Mouse (Mus musculus) embryonic facial prominence, embryonic 11.5 days (tissue): ENCODE data around the gene Zfpl1. TPM values are rescaled to one million over a fixed set of nuclear protein-coding genes. Genes with fewer than 3 reads are reported as not detected.

Source experiments
- ATAC-seq: fragments of 200-750 bp; cut with Nextera tagmentation; replicated peaks from 2 replicates; pipeline ENCODE4 v1.8.0; 2017; ENCODE audit warnings: low read depth; ENCODE audit not compliant: insufficient number of reproducible peaks, low FRiP score, low TSS enrichment
- DNase-seq: peaks from one replicate; pipeline ENCODE4 v3.0.0-alpha.2; 2015; ENCODE audit warnings: low spot score
- H3K27ac ChIP-seq: fragments of 300-500 bp; sonication (generic); replicated peaks from 2 replicates; pipeline ENCODE4 v1.5.1; 2014; ENCODE audit warnings: mild to moderate bottlenecking, low read depth, low read length, control low read depth
- H3K27me3 ChIP-seq: fragments of 300-500 bp; sonication (generic); 2 replicates; pipeline ENCODE4 v1.6.1; 2014; ENCODE audit warnings: mild to moderate bottlenecking, low read length, moderate library complexity, mixed read lengths; ENCODE audit not compliant: control insufficient read depth, insufficient read depth
- H3K36me3 ChIP-seq: fragments of 300-500 bp; sonication (generic); replicated peaks from 2 replicates; pipeline ENCODE4 v1.6.1; 2014; ENCODE audit warnings: low read depth, mild to moderate bottlenecking, low read length, moderate library complexity, mixed read lengths; ENCODE audit not compliant: control insufficient read depth, insufficient read depth
- H3K4me1 ChIP-seq: fragments of 300-500 bp; sonication (generic); 2 replicates; pipeline ENCODE4 v1.6.1; 2014; ENCODE audit warnings: low read length, mixed read lengths; ENCODE audit not compliant: control insufficient read depth, insufficient read depth
- H3K4me2 ChIP-seq: fragments of 300-500 bp; sonication (generic); 2 replicates; pipeline ENCODE4 v1.6.1; 2014; ENCODE audit warnings: low read depth, mild to moderate bottlenecking, control low read depth, low read length, moderate library complexity
- H3K4me3 ChIP-seq: fragments of 300-500 bp; sonication (generic); 2 replicates; pipeline ENCODE4 v1.5.1; 2014; ENCODE audit warnings: low read depth, low read length, control low read depth
- H3K9ac ChIP-seq: fragments of 300-500 bp; sonication (generic); replicated peaks from 2 replicates; pipeline ENCODE4 v1.6.1; 2014; ENCODE audit warnings: mild to moderate bottlenecking, control low read depth, low read length
- H3K9me3 ChIP-seq: fragments of 300-500 bp; sonication (generic); replicated peaks from 2 replicates; pipeline ENCODE4 v1.6.1; 2016; ENCODE audit warnings: mild to moderate bottlenecking, low read length, inconsistent platforms, mixed read lengths; ENCODE audit not compliant: control insufficient read depth
- WGBS: fragments of 180-500 bp; shearing (Covaris S2); extraction: QIAGEN DNeasy Blood & Tissue Kit; methylation state at CpG from one replicate; pipeline ENCODE4 v1.1.7; 2014; 5-methylcytosine and 5-hydroxymethylcytosine counted together
- polyA plus RNA-seq: library from polyadenylated mRNA; unstranded; fragments of >200 nt; fragmentation: Nextera tagmentation; extraction: Ambion mirVana; gene quantifications from 2 replicates; pipeline ENCODE4 v1.2.1, GENCODE M21; 2014

Gene Zfpl1
- polyA plus RNA-seq, 1 experiment from 2014 or later: 60.7 TPM

GRCm38 (mm10) chr19:6061641-6062302, 23.0 kb downstream of the Zfpl1 start:
- Histone ChIP-seq H3K27me3 (no peaks in the 10 kb centered on the region), H3K9ac (peak overlapping the region; percentile 92), H3K4me2 (peak overlapping the region; percentile 95), H3K36me3 (no peaks in the 10 kb centered on the region; the same call in 1 of the 2 replicates), H3K4me3 (peak overlapping the region; percentile 89), H3K4me1 (peaks cover 7% of the 10 kb centered on the region), H3K9me3 (no peaks in the 10 kb centered on the region), H3K27ac (peak overlapping the region; percentile 93)
- DNase-seq (peak; percentile 39), ATAC-seq (no peak)
- WGBS: 2% methylated on average over 44 of the region's 44 CpGs

- no peaks in the 10 kb centered on the region; the same call in 1 of the 2 replicates for H3K36me3 ChIP-seq
These were observed 23.7 kb downstream of the Zfpl1 start, which contains the start of gene Znhit2 for GRCm38 (mm10) chr19:6061021-6061533. Znhit2 (plus strand) TSS chr19:6061192.

GRCm38 (mm10) chr19:6058966-6059365, 25.8 kb downstream of the Zfpl1 start:
- Histone ChIP-seq H3K4me3 (peak overlapping the region; percentile 86), H3K36me3 (no peaks in the 10 kb centered on the region; the same call in none of the 2 replicates), H3K27ac (no peak overlapping the region), H3K9ac (peak overlapping the region; percentile 87; the same call in 1 of the 2 replicates), H3K9me3 (no peaks in the 10 kb centered on the region), H3K4me2 (peak overlapping the region; percentile 70), H3K4me1 (peaks cover 6% of the 10 kb centered on the region), H3K27me3 (no peaks in the 10 kb centered on the region)
- ATAC-seq (no peak), DNase-seq (no peak)
- 84% methylated on average over 5 of the region's 5 CpGs for WGBS

More at GRCm38 (mm10) chr19:6061021-6061533, 23.7 kb downstream of the Zfpl1 start, which contains the start of gene Znhit2:
- Histone ChIP-seq H3K4me2 (peak within 1 kb of the TSS; percentile 95), H3K27ac (peak within 1 kb of the TSS; percentile 93), H3K9ac (peak within 1 kb of the TSS; percentile 92), H3K27me3 (no peaks in the 10 kb centered on the region), H3K4me1 (peaks cover 6% of the 10 kb centered on the region), H3K4me3 (peak within 1 kb of the TSS; percentile 89), H3K9me3 (no peaks in the 10 kb centered on the region)
- WGBS: under 1% methylated on average over 58 of the region's 58 CpGs
- DNase-seq: peak; percentile 97
- ATAC-seq: peak; percentile 48

GRCm38 (mm10) chr19:6058513-6058912, 26.2 kb downstream of the Zfpl1 start:
- H3K27ac ChIP-seq: no peak overlapping the region

GRCm38 (mm10) chr19:6057313-6058096, 27.3 kb downstream of the Zfpl1 start, which contains the start of the genes Mrpl49 and Fau:
Mrpl49 (minus strand) TSS chr19:6057785.
Fau (plus strand) TSS chr19:6057844.
- Histone ChIP-seq H3K4me3 (peak within 1 kb of the TSS; percentile 86), H3K4me1 (peaks cover 4% of the 10 kb centered on the region), H3K27me3 (no peaks in the 10 kb centered on the region), H3K9ac (peak within 1 kb of the TSS; percentile 87), H3K4me2 (peak within 1 kb of the TSS; percentile 70), H3K9me3 (no peaks in the 10 kb centered on the region), H3K36me3 (peaks cover 5% of the 10 kb centered on the region), H3K27ac (peak within 1 kb of the TSS; percentile 48; the same call in 1 of the 2 replicates)
- ATAC-seq (peak; percentile 77), DNase-seq (peak; percentile 98)
- WGBS: under 1% methylated on average over 61 of the region's 63 CpGs

More at GRCm38 (mm10) chr19:6058513-6058912, 26.2 kb downstream of the Zfpl1 start:
- Histone ChIP-seq H3K4me1 (peaks cover 6% of the 10 kb centered on the region), H3K4me3 (peak overlapping the region; percentile 86), H3K9me3 (no peaks in the 10 kb centered on the region), H3K27me3 (no peaks in the 10 kb centered on the region), H3K36me3 (peaks cover 4% of the 10 kb centered on the region), H3K4me2 (peak overlapping the region; percentile 70), H3K9ac (peak overlapping the region; percentile 87)
- DNase-seq (no peak), ATAC-seq (no peak)
- 38% methylated on average over 5 of the region's 5 CpGs for WGBS

GRCm38 (mm10) chr19:6056696-6057095, 28.1 kb downstream of the Zfpl1 start:
- ATAC-seq: no peak
- Histone ChIP-seq H3K4me1 (no peaks in the 10 kb centered on the region), H3K4me3 (peak overlapping the region; percentile 86), H3K27ac (no peak overlapping the region), H3K4me2 (peak overlapping the region; percentile 64), H3K9me3 (no peaks in the 10 kb centered on the region), H3K9ac (peak overlapping the region; percentile 60), H3K27me3 (no peaks in the 10 kb centered on the region), H3K36me3 (peaks cover 5% of the 10 kb centered on the region)
- DNase-seq: no peak
- 62% methylated on average over 4 of the region's 4 CpGs for WGBS

GRCm38 (mm10) chr19:6054296-6054695, 30.5 kb downstream of the Zfpl1 start:
- ATAC-seq (no peak), DNase-seq (no peak)
- Histone ChIP-seq H3K4me3 (no peak overlapping the region), H3K27me3 (no peaks in the 10 kb centered on the region), H3K27ac (no peak overlapping the region), H3K9me3 (no peaks in the 10 kb centered on the region), H3K4me1 (no peaks in the 10 kb centered on the region), H3K9ac (no peak overlapping the region), H3K4me2 (no peak overlapping the region), H3K36me3 (peaks cover 18% of the 10 kb centered on the region)
- WGBS: 89% methylated on average over 5 of the region's 5 CpGs
